Mouse (Mus musculus): Measurements from ENCODE around the gene Kazald1. TPM values are rescaled to one million over a fixed set of nuclear protein-coding genes. Genes with fewer than 3 reads are reported as not detected.

Gene Kazald1
- total and polyA plus RNA-seq, 2 experiments from 2014 or later: 10.3 to 21.7 TPM

DNA sequence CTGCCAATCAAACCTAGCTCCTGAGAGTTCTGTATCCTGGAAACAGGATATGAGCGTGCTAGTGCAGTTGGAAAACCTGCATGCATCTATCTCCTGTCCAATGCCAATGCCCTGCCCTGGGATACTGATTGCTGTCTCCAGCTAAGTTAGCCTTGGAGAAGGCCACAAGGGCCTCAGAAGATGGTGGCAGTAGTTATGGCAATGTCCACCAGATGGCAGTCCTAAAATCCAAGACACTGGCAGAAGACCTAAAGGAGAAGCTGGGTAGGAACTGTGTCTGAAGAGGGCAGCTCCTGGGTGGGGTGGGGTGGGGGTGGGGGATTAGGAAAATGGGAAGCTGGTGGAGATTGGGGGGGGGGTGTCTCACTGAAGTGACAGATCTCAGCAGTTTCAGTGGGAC lies 41.8 kb downstream of the Kazald1 start:
- TF ChIP-seq EP300 (IDR thresholded peaks at IDR 0.05; ENCODE audit: low read depth) (no peak), CTCF (IDR thresholded peaks at IDR 0.05; ENCODE audit: low read depth) (peak; percentile 66)
- Histone ChIP-seq H3K4me3 (ENCODE audit: low read depth, low read length) (no peak overlapping the region), H3K9ac (replicated peaks; ENCODE audit: low read depth, low read length) (no peak overlapping the region), H3K27ac (ENCODE audit: low read depth) (no peak overlapping the region), H3K27me3 (ENCODE audit: control insufficient read depth, insufficient read depth, low read length) (0 out of 2 replicates have a peak, but pooled peaks cover 1% of the 10 kb centered on the region), H3K4me1 (ENCODE audit: control insufficient read depth, insufficient read depth) (no peaks in the 10 kb centered on the region), H3K4me2 (ENCODE audit: low read depth, low read length) (no peak overlapping the region), H3K9me3 (replicated peaks; ENCODE audit: control insufficient read depth, low read length) (no peaks in the 10 kb centered on the region), H3K36me3 (replicated peaks; ENCODE audit: control insufficient read depth, insufficient read depth, low read length) (no peaks in the 10 kb centered on the region)
- WGBS: 57% methylated on average over 1 of the region's 1 CpGs
- peak; percentile 8 for DNase-seq (ENCODE audit: low spot score)
- ATAC-seq (ENCODE audit: insufficient read depth, low read depth): no peak

Other genes starting within 250 kb of the Kazald1 start
- 19.3 and 30.6 TPM in 2 replicates for gene Slf2, start 144.1 kb upstream of the Kazald1 start, total RNA-seq (2014; rRNA removed; ENCODE audit: low replicate concordance)
- 17.3 and 20.5 TPM in 2 replicates for gene Slf2, start 144.1 kb upstream of the Kazald1 start, polyA plus RNA-seq (2015; fragmentation: Nextera tagmentation; extraction: Ambion mirVana)
- gene Sema4g, start 86.1 kb upstream of the Kazald1 start, total RNA-seq (2014; rRNA removed; ENCODE audit: low replicate concordance): 0.85 and 1.1 TPM in 2 replicates
- gene Sema4g, start 86.1 kb upstream of the Kazald1 start, polyA plus RNA-seq (2015; fragmentation: Nextera tagmentation; extraction: Ambion mirVana): 0.10 and 0.14 TPM in 2 replicates
- gene Twnk, start 69.6 kb upstream of the Kazald1 start, total RNA-seq (2014; rRNA removed; ENCODE audit: low replicate concordance): 12.9 and 13.0 TPM in 2 replicates
- gene Twnk, start 69.6 kb upstream of the Kazald1 start, polyA plus RNA-seq (2015; fragmentation: Nextera tagmentation; extraction: Ambion mirVana): 14.0 and 14.9 TPM in 2 replicates
- gene Mrpl43, start 68.8 kb upstream of the Kazald1 start, total RNA-seq (2014; rRNA removed; ENCODE audit: low replicate concordance): 75.4 and 76.4 TPM in 2 replicates
- gene Mrpl43, start 68.8 kb upstream of the Kazald1 start, polyA plus RNA-seq (2015; fragmentation: Nextera tagmentation; extraction: Ambion mirVana): 82.5 and 83.7 TPM in 2 replicates
- 76.5 and 127 TPM in 2 replicates for gene Lzts2, start 60.8 kb upstream of the Kazald1 start, total RNA-seq (2014; rRNA removed; ENCODE audit: low replicate concordance)
- gene Lzts2, start 60.8 kb upstream of the Kazald1 start, polyA plus RNA-seq (2015; fragmentation: Nextera tagmentation; extraction: Ambion mirVana): 29.7 TPM in 2 replicates
- gene Pdzd7, start 29.5 kb upstream of the Kazald1 start, total RNA-seq (2014; rRNA removed; ENCODE audit: low replicate concordance): 0.65 TPM in 1 of 2 replicates, not detected in the other
- 0.10 and 0.11 TPM in 2 replicates for gene Pdzd7, start 29.5 kb upstream of the Kazald1 start, polyA plus RNA-seq (2015; fragmentation: Nextera tagmentation; extraction: Ambion mirVana)
- 12.8 and 16.2 TPM in 2 replicates for gene Sfxn3, start 27.7 kb upstream of the Kazald1 start, total RNA-seq (2014; rRNA removed; ENCODE audit: low replicate concordance)
- 11.3 and 12.4 TPM in 2 replicates for gene Sfxn3, start 27.7 kb upstream of the Kazald1 start, polyA plus RNA-seq (2015; fragmentation: Nextera tagmentation; extraction: Ambion mirVana)
- gene Tlx1, start 75.4 kb downstream of the Kazald1 start, total RNA-seq (2014; rRNA removed; ENCODE audit: low replicate concordance): 0.34 and 1.3 TPM in 2 replicates
- 0.31 and 0.33 TPM in 2 replicates for gene Tlx1, start 75.4 kb downstream of the Kazald1 start, polyA plus RNA-seq (2015; fragmentation: Nextera tagmentation; extraction: Ambion mirVana)
- gene Lbx1, start 160.6 kb downstream of the Kazald1 start, total RNA-seq (2014; rRNA removed; ENCODE audit: low replicate concordance): not detected in 2 replicates
- gene Lbx1, start 160.6 kb downstream of the Kazald1 start, polyA plus RNA-seq (2015; fragmentation: Nextera tagmentation; extraction: Ambion mirVana): not detected in 2 replicates

All from heart, postnatal 0 days (tissue).